Mouse (Mus musculus): Measurements from ENCODE around the gene Tmem119.

DNA sequence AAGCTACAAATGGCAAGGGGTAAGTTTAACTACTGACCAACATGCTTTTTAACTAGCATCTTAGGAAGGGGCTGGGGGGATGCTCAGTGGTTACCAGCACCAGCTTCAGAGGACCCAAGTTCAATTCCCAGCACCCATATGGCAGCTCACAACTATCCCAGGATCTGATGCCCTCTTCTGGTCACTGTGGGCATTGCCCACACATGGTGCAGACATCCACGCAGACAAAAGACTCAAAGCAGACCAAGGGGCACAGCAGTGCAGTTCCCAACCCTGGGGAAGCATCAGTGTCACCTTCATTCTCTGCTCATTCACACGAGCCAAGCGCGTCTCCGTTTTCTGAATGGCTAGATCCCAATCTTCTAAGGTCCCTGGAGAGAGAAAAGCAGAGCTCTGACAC, 52.7 kb downstream of the Tmem119 start:
- TF ChIP-seq CTCF (IDR thresholded peaks at IDR 0.05; ENCODE audit: insufficient read depth, low read depth, low read length) (no peak), POLR2A (IDR thresholded peaks at IDR 0.05; ENCODE audit: insufficient read depth, low read depth, low read length) (no peak)
